Mouse (Mus musculus) CD8-positive naive resting alpha-beta T cell, adult 57 days (primary cell): ENCODE results near the gene Fam84a. TPM values are rescaled to one million over a fixed set of nuclear protein-coding genes. Genes with fewer than 3 reads are reported as not detected.

Source experiments
- total RNA-seq: library from RNA; stranded (reverse); gene quantifications from one replicate; pipeline ENCODE4 v1.2.4, GENCODE M21; 2023

The Fam84a gene
- total RNA-seq: not detected

GRCm38 (mm10) chr12:14151921-14152320, at the start of gene Fam84a:
Fam84a (minus strand) TSS chr12:14152054.

